Mouse (Mus musculus) kidney, postnatal 0 days (tissue): ENCODE measurements around the gene Ehd3. TPM values are rescaled to one million over a fixed set of nuclear protein-coding genes. Genes with fewer than 3 reads are reported as not detected.
"Not testable (repeated sequence)": the region's sequence is repeated elsewhere in the genome, so short reads cannot be mapped to it uniquely, and the experiment has no call there.

Source experiments
- ATAC-seq: fragments of 200-750 bp; cut with Nextera tagmentation; replicated peaks from 2 replicates; pipeline ENCODE4 v1.8.0; 2017; ENCODE audit warnings: low read depth, moderate number of reproducible peaks, moderate TSS enrichment, moderate library complexity; ENCODE audit not compliant: low FRiP score
- DNase-seq: peaks from one replicate; pipeline ENCODE4 v3.0.0-alpha.2; 2016; ENCODE audit warnings: low spot score
- H3K27ac ChIP-seq: fragments of 300-500 bp; sonication (generic); 2 replicates; pipeline ENCODE4 v1.5.1; 2014; ENCODE audit warnings: mild to moderate bottlenecking
- H3K27me3 ChIP-seq: fragments of 300-500 bp; sonication (generic); 2 replicates; pipeline ENCODE4 v1.6.1; 2014; ENCODE audit warnings: low read length, mixed read lengths; ENCODE audit not compliant: insufficient read depth
- H3K36me3 ChIP-seq: fragments of 300-500 bp; sonication (generic); 2 replicates; pipeline ENCODE4 v1.6.1; 2014; ENCODE audit warnings: low read length, mixed read lengths; ENCODE audit not compliant: insufficient read depth
- H3K4me1 ChIP-seq: fragments of 300-500 bp; sonication (generic); replicated peaks from 2 replicates; pipeline ENCODE4 v1.6.1; 2014; ENCODE audit warnings: antibody characterized with exemption, low read length, mixed read lengths; ENCODE audit not compliant: insufficient read depth
- H3K4me2 ChIP-seq: fragments of 300-500 bp; sonication (generic); 2 replicates; pipeline ENCODE4 v1.6.1; 2014; ENCODE audit warnings: mild to moderate bottlenecking, low read length, moderate library complexity, mixed read lengths
- H3K4me3 ChIP-seq: fragments of 300-500 bp; sonication (generic); replicated peaks from 2 replicates; pipeline ENCODE4 v1.5.1; 2014; ENCODE audit warnings: low read depth, low read length
- H3K9ac ChIP-seq: fragments of 300-500 bp; sonication (generic); 2 replicates; pipeline ENCODE4 v1.6.1; 2014; ENCODE audit warnings: low read depth, low read length
- H3K9me3 ChIP-seq: fragments of 300-500 bp; sonication (generic); replicated peaks from 2 replicates; pipeline ENCODE4 v1.6.1; 2016; ENCODE audit warnings: low read length, inconsistent platforms, mixed read lengths
- CTCF ChIP-seq: IDR thresholded peaks from 2 replicates; pipeline ENCODE4 v1.5.1; 2016; ENCODE audit warnings: antibody characterized with exemption, low read depth, mild to moderate bottlenecking, moderate library complexity
- WGBS: fragments of 180-500 bp; shearing (Covaris S2); extraction: QIAGEN DNeasy Blood & Tissue Kit; methylation state at CpG from one replicate; pipeline ENCODE4 v1.1.7; 2014; 5-methylcytosine and 5-hydroxymethylcytosine counted together
- polyA plus RNA-seq: library from polyadenylated mRNA; unstranded; fragments of >200 nt; fragmentation: Nextera tagmentation; extraction: Ambion mirVana; gene quantifications from 2 replicates; pipeline ENCODE4 v1.2.1, GENCODE M21; 2015

Gene Ehd3
- polyA plus RNA-seq, 1 experiment from 2014 or later, result 20.5 TPM

DNA sequence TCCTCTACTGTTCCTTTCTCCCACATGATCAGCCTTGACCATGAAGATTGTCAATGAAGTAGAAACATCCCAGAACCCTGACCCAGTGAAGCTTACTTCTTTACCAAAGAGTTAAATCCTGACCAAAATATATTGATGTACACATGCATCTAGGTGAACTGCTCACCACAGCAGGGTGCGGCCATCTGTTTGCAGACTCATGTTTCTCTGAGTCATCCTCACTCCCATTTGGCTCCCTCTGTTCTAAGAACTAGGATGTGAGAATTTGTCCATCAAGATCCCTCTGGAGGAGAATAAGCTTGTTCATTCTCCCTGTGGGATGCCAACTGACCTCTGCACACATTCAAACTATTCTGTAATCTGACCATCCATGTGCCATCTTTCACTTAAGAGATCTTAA, 29.0 kb downstream of the Ehd3 start:
- H3K4me3 ChIP-seq, result no peak overlapping the region
- H3K27ac ChIP-seq, result no peak overlapping the region
- peaks cover 12% of the 10 kb centered on the region; the same call in 1 of the 2 replicates for H3K36me3 ChIP-seq
- TF ChIP-seq CTCF, result no peak
- H3K9ac ChIP-seq, result no peak overlapping the region
- H3K4me1 ChIP-seq, result no peaks in the 10 kb centered on the region
- WGBS, result 77% methylated on average over 1 of the region's 1 CpGs
- no peaks in the 10 kb centered on the region for H3K27me3 ChIP-seq
- DNase-seq (no peak), ATAC-seq (no peak)
- H3K9me3 ChIP-seq, result no peaks in the 10 kb centered on the region
- H3K4me2 ChIP-seq, result no peak overlapping the region

DNA sequence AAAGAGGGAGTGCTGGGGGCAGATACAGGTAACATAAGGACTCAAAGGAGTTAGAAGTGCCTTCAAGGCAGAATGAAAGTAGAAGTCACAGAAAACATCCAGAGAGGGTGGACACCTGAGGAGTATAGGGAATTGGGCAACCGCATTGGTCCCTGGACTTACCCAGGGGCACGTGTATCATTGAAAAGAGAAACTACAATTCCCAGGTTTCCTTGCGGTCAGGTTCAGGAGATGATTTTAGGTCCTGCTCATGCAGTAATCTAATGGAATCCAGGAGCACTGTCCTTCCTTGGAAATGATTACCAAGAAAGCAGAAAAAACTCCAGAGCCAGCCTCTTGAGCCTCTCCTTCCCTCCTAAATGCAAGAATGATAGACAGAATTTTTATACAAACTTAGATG, 29.5 kb downstream of the Ehd3 start:
- H3K9me3 ChIP-seq, result no peaks in the 10 kb centered on the region
- H3K36me3 ChIP-seq, result peaks cover 6% of the 10 kb centered on the region; the same call in 1 of the 2 replicates
- WGBS, result 79% methylated on average over 3 of the region's 3 CpGs
- TF ChIP-seq CTCF, result no peak
- ATAC-seq (no peak), DNase-seq (no peak)
- no peaks in the 10 kb centered on the region for H3K27me3 ChIP-seq
- no peak overlapping the region for H3K4me2 ChIP-seq
- H3K27ac ChIP-seq, result no peak overlapping the region
- H3K4me1 ChIP-seq, result no peaks in the 10 kb centered on the region
- H3K9ac ChIP-seq, result no peak overlapping the region
- no peak overlapping the region for H3K4me3 ChIP-seq

DNA sequence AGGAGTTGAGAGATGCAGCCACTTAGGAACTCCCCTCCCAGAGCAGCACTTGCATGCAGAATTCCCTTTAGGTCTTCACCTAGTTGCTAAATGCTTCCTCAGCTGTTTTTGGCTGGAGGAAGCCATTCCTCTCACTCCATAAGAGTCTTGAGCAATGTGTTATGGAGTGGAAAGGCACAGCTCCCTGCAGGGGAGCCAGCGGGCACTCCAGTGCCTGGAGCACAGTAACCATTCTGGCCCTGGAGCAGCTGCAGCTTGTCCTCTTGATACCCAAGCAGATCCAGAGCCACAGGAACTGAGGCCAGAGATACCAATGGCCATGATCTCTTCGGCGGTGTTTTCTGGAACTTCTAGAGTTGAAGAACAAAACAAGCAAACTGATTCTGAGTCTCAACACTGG, 32.7 kb downstream of the Ehd3 start:
- Histone ChIP-seq H3K9me3 (no peaks in the 10 kb centered on the region), H3K36me3 (no peaks in the 10 kb centered on the region), H3K4me3 (no peak overlapping the region), H3K27ac (no peak overlapping the region), H3K9ac (no peak overlapping the region), H3K27me3 (no peaks in the 10 kb centered on the region), H3K4me1 (no peaks in the 10 kb centered on the region), H3K4me2 (no peak overlapping the region)
- ATAC-seq (no peak), DNase-seq (no peak)
- WGBS, result 91% methylated on average over 3 of the region's 3 CpGs
- TF ChIP-seq CTCF, result no peak

DNA sequence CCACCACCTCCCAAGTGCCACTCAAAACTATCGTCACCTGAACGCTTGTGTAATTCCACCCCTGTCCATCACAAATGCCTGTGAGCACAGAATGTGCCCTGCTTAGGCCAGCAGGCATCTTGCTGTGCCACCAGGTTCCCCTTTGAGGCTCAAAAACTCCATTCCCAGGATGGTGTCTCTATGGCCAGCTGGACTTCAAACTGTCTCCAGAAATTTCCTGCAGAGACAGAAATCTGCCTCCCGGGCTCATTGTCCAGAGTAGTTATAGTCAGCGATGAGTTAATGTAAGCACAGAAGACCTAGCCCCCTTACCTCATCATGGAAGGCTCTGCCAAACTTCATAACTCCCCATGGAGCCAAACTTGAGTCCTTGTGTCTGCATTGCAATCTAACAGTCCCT, 33.3 kb downstream of the Ehd3 start:
- no peak overlapping the region for H3K4me3 ChIP-seq
- no peaks in the 10 kb centered on the region for H3K36me3 ChIP-seq
- H3K9ac ChIP-seq, result no peak overlapping the region
- no peaks in the 10 kb centered on the region for H3K27me3 ChIP-seq
- TF ChIP-seq CTCF, result no peak
- ATAC-seq, result no peak
- DNase-seq, result no peak
- H3K4me1 ChIP-seq, result no peaks in the 10 kb centered on the region
- H3K4me2 ChIP-seq, result no peak overlapping the region
- 88% methylated on average over 4 of the region's 4 CpGs for WGBS
- H3K9me3 ChIP-seq, result no peaks in the 10 kb centered on the region
- no peak overlapping the region for H3K27ac ChIP-seq

DNA sequence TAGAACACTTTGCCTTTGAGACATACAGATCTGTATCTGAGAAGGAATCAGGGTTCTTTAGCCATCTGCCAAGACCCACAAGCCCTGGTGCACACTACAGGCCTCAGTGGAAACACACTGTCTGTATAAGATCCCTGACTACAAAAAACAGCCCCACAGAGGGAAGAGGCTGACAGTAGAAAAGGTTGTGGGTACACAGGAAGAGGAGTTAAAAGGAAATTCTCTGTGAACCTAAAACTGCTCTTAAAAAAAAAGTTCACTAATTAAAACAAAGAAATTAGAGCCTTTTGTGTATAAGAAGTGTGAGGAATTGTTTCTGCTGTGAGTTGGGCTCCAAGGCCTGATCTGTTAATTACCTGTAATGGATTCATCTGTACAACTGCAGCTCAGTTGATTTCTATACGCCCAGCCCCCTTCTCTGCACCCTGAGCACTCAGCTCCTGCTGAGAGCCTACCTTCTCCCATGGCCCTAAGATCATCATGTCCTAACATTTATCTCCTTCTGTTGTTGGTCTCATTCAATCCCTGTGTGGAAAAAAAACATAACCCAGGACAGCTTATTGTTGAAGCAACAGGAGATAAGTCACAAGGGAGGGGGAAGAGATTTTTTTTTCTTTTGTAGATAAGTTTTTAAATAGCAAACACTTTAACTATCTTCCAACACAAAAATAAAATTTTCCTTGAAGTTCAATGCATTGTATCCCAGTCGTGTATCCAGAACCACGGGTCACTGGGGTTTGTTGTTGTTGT, 35.3 kb downstream of the Ehd3 start:
- WGBS, result 46% methylated on average over 3 of the region's 3 CpGs
- H3K9ac ChIP-seq, result no peak overlapping the region

DNA sequence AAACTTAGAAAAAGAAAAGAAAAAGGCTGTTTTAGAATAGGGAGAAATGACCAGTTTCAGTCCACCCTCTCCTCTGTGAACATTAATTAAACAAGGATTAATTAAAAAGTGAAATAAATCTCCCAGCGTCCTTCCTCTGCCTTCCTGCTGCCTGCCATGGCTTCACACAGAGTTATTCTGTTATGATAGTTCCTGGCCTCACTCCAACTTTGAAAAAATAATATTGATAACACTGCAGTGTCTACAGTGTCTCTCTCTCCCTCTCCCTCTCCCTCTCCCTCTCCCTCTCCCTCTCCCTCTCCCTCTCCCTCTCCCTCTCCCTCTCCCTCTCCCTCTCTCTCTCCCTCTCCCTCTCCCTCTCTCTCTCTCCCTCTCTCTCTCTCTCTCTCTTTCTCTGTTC, 35.9 kb downstream of the Ehd3 start:
- 33% methylated on average over 1 of the region's 1 CpGs for WGBS
- H3K4me3 ChIP-seq, H3K4me2 ChIP-seq, DNase-seq, H3K27me3 ChIP-seq, H3K4me1 ChIP-seq, H3K9ac ChIP-seq, H3K9me3 ChIP-seq, H3K36me3 ChIP-seq, H3K27ac ChIP-seq, ATAC-seq: not testable (repeated sequence)

More for the DNA sequence above, 35.3 kb downstream of the Ehd3 start:
- ATAC-seq, result no peak
- no peak for TF ChIP-seq CTCF
- H3K27me3 ChIP-seq, result no peaks in the 10 kb centered on the region
- no peak overlapping the region for H3K27ac ChIP-seq
- no peak overlapping the region for H3K4me3 ChIP-seq
- no peak for DNase-seq
- H3K4me2 ChIP-seq, result no peak overlapping the region
- no peaks in the 10 kb centered on the region for H3K9me3 ChIP-seq
- no peaks in the 10 kb centered on the region for H3K36me3 ChIP-seq
- H3K4me1 ChIP-seq, result no peaks in the 10 kb centered on the region

DNA sequence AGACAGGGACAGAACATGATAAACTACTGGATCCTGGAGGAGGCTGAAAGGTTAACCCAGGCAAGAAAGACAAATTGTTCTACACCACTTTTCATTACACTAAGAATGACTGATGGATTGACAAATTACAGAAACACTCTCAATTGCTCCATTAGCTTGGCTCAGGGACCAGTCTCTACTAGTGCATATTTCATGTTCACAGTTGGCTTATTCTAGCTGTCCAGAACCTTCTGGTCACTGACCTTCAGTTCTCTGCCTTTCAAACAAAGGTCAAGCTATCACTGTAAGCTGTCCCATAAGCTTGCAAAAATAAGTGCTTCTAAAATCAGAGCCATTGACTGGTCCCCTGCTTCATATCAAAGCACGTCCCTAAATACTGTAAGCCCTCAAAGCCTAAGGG, 39.0 kb downstream of the Ehd3 start:
- no peak for ATAC-seq
- H3K4me1 ChIP-seq, result no peaks in the 10 kb centered on the region
- H3K36me3 ChIP-seq, result no peaks in the 10 kb centered on the region
- no peaks in the 10 kb centered on the region for H3K9me3 ChIP-seq
- H3K4me2 ChIP-seq, result no peak overlapping the region
- no peak overlapping the region for H3K4me3 ChIP-seq
- no peak for DNase-seq
- H3K27me3 ChIP-seq, result no peaks in the 10 kb centered on the region
- no peak for TF ChIP-seq CTCF
- 70% methylated on average over 1 of the region's 1 CpGs for WGBS
- H3K27ac ChIP-seq, result no peak overlapping the region
- H3K9ac ChIP-seq, result no peak overlapping the region
